Mouse (Mus musculus) CH12.LX (cell line): ENCODE data around the gene Gm45713. TPM values are rescaled to one million over a fixed set of nuclear protein-coding genes. Genes with fewer than 3 reads are reported as not detected.

Source experiments
- DNase-seq: peaks from one replicate; pipeline ENCODE4 v3.0.0-alpha.2; 2013; ENCODE audit errors: extremely low read depth
- H3K27ac ChIP-seq: 2 replicates; pipeline ENCODE4 v1.5.1; 2012; ENCODE audit warnings: low read depth, mild to moderate bottlenecking, control low read depth, moderate library complexity; ENCODE audit not compliant: insufficient read depth
- H3K27me3 ChIP-seq: replicated peaks from 2 replicates; pipeline ENCODE3; 2012; ENCODE audit warnings: inconsistent platforms
- H3K36me3 ChIP-seq, 2 experiments: replicated peaks in 1 of 2; 2 replicates each; pipeline versions ENCODE3 to v1.6.1; 2012; ENCODE audit warnings: inconsistent platforms in 1 of 2, low read length in 1 of 2, mild to moderate bottlenecking in 1 of 2, mixed read lengths in 1 of 2, moderate library complexity in 1 of 2; ENCODE audit not compliant: control insufficient read depth in 1 of 2, insufficient read depth in 1 of 2
- H3K4me1 ChIP-seq, 2 experiments: 2 replicates each; pipeline ENCODE4 v1.6.1; 2012; ENCODE audit warnings: inconsistent platforms in 1 of 2, moderate library complexity in 1 of 2; ENCODE audit not compliant: insufficient read depth in 2 of 2, control insufficient read depth in 1 of 2
- H3K4me2 ChIP-seq: 2 replicates; pipeline ENCODE4 v1.6.1; 2012; ENCODE audit warnings: low read depth, mild to moderate bottlenecking, control low read depth; ENCODE audit not compliant: poor library complexity, insufficient read depth, severe bottlenecking
- H3K4me3 ChIP-seq, 3 experiments: fragments of 150-350 bp in 1 of 3; sonication (generic) in 1 of 3; replicated peaks in 1 of 3; 2 replicates each; pipeline versions ENCODE3 to v1.5.1; 2011 to 2012; ENCODE audit warnings: low read depth in 2 of 3, low read length in 2 of 3, mild to moderate bottlenecking in 2 of 3, moderate library complexity in 2 of 3, control low read depth in 1 of 3, improper control_type of control experiment in 1 of 3, inconsistent platforms in 1 of 3, mixed read lengths in 1 of 3; ENCODE audit not compliant: poor library complexity in 1 of 3
- H3K79me2 ChIP-seq: replicated peaks from 2 replicates; pipeline ENCODE4 v1.6.1; 2012; ENCODE audit warnings: mild to moderate bottlenecking, moderate library complexity; ENCODE audit not compliant: control insufficient read depth, poor library complexity, insufficient read depth, severe bottlenecking; ENCODE audit errors: extremely low read depth
- H3K9ac ChIP-seq: 2 replicates; pipeline ENCODE4 v1.6.1; 2012; ENCODE audit warnings: low read depth, mild to moderate bottlenecking, control low read depth, moderate library complexity; ENCODE audit not compliant: insufficient read depth
- H3K9me3 ChIP-seq: replicated peaks from 2 replicates; pipeline ENCODE3; 2012; ENCODE audit warnings: low read length, inconsistent platforms, mixed read lengths
- CHD1 ChIP-seq: IDR thresholded peaks from 2 replicates; pipeline ENCODE4 v1.6.1; 2012; ENCODE audit warnings: low read depth, low read length, improper control_type of control experiment, inconsistent platforms
- CHD2 ChIP-seq: IDR thresholded peaks from 2 replicates; pipeline ENCODE4 v1.6.1; 2011; ENCODE audit warnings: low read length, improper control_type of control experiment
- CTCF ChIP-seq, 2 experiments: IDR thresholded peaks in 1 of 2; conservative IDR thresholded peaks in 1 of 2; 2 replicates each; pipeline ENCODE4 v1.5.1; 2011 to 2012; ENCODE audit warnings: low read depth in 2 of 2, low read length in 2 of 2, improper control_type of control experiment in 1 of 2, inconsistent platforms in 1 of 2, mild to moderate bottlenecking in 1 of 2, moderate library complexity in 1 of 2
- ELF1 ChIP-seq: IDR thresholded peaks from 2 replicates; pipeline ENCODE4 v1.6.1; 2014; ENCODE audit warnings: low read depth, mild to moderate bottlenecking, inconsistent platforms, low read length, improper control_type of control experiment
- EP300 ChIP-seq: IDR thresholded peaks from 2 replicates; pipeline ENCODE4 v1.6.1; 2011; ENCODE audit warnings: low read length, improper control_type of control experiment
- GABPA ChIP-seq: IDR thresholded peaks from 2 replicates; pipeline ENCODE4 v1.6.1; 2012; ENCODE audit warnings: low read depth, low read length, improper control_type of control experiment, inconsistent platforms; ENCODE audit not compliant: insufficient replicate concordance
- IRF4 ChIP-seq: IDR thresholded peaks from 2 replicates; pipeline ENCODE4 v1.6.1; 2014; ENCODE audit warnings: low read depth, mild to moderate bottlenecking, inconsistent platforms, low read length, improper control_type of control experiment
- MAZ ChIP-seq: IDR thresholded peaks from 2 replicates; pipeline ENCODE4 v1.6.1; 2012; ENCODE audit warnings: low read depth, mild to moderate bottlenecking, inconsistent platforms, low read length, improper control_type of control experiment, moderate library complexity
- MEF2A ChIP-seq: IDR thresholded peaks from 2 replicates; pipeline ENCODE4 v1.6.1; 2014; ENCODE audit warnings: low read depth, mild to moderate bottlenecking, inconsistent platforms, low read length, improper control_type of control experiment, borderline replicate concordance
- MYC ChIP-seq: IDR thresholded peaks from 2 replicates; pipeline ENCODE4 v1.6.1; 2011; ENCODE audit warnings: low read depth, mild to moderate bottlenecking, improper control_type of control experiment, low read length
- NELFE ChIP-seq: IDR thresholded peaks from 2 replicates; pipeline ENCODE4 v1.6.1; 2011; ENCODE audit warnings: low read depth, low read length, improper control_type of control experiment
- POLR2A ChIP-seq: IDR thresholded peaks from 2 replicates; pipeline ENCODE4 v1.6.1; 2011; ENCODE audit warnings: low read depth, mild to moderate bottlenecking, improper control_type of control experiment, low read length
- SMC3 ChIP-seq: IDR thresholded peaks from 2 replicates; pipeline ENCODE4 v1.6.1; 2011; ENCODE audit warnings: low read depth, low read length, improper control_type of control experiment
- TBP ChIP-seq: conservative IDR thresholded peaks from 2 replicates; pipeline ENCODE4 v1.6.1; 2011; ENCODE audit warnings: low read depth, low read length, improper control_type of control experiment
- UBTF ChIP-seq: IDR thresholded peaks from 2 replicates; pipeline ENCODE4 v1.6.1; 2012; ENCODE audit warnings: low read depth, mild to moderate bottlenecking, inconsistent platforms, low read length, improper control_type of control experiment, moderate library complexity
- USF1 ChIP-seq: IDR thresholded peaks from 2 replicates; pipeline ENCODE4 v1.6.1; 2014; ENCODE audit warnings: low read depth, mild to moderate bottlenecking, inconsistent platforms, low read length, improper control_type of control experiment
- USF2 ChIP-seq: conservative IDR thresholded peaks from 2 replicates; pipeline ENCODE4 v1.6.1; 2011; ENCODE audit warnings: low read depth, low read length, improper control_type of control experiment
- ZC3H11A ChIP-seq: IDR thresholded peaks from 2 replicates; pipeline ENCODE4 v1.6.1; 2012; ENCODE audit warnings: low read depth, mild to moderate bottlenecking, inconsistent platforms, low read length, improper control_type of control experiment
- ZKSCAN1 ChIP-seq: IDR thresholded peaks from 2 replicates; pipeline ENCODE4 v1.6.1; 2012; ENCODE audit warnings: low read depth, inconsistent platforms, low read length, improper control_type of control experiment, borderline replicate concordance
- dilution Hi-C: fragments of 300-500 bp; cut with MboI; formaldehyde crosslinking; loops from 2 replicates; pipeline ENCODE4 v1.14.3; 2020; ENCODE audit warnings: low sequenced_read_pairs; ENCODE audit not compliant: extremely low pct_unique_long_range_greater_than_20kb, extremely low pct_ligation_motif_present
- in situ Hi-C: fragments of 300-500 bp; cut with MboI; formaldehyde crosslinking; loops from 3 replicates; pipeline ENCODE4 v1.14.3; 2019; ENCODE audit warnings: low sequenced_read_pairs, low pct_ligation_motif_present, low pct_unique_long_range_greater_than_20kb, mixed read lengths
- polyA plus RNA-seq: library from polyadenylated mRNA; unstranded; fragments of >175 nt; gene quantifications from 2 replicates; pipeline ENCODE4 v1.2.1, GENCODE M21; 2012; ENCODE audit warnings: low read depth; ENCODE audit not compliant: insufficient read length
- total RNA-seq, 2 experiments: library from RNA; depleted of rRNA; stranded (reverse); fragments of 300-350 nt in 1 of 2; fragments of >200 nt in 1 of 2; gene quantifications; 2 replicates each; pipeline ENCODE4 v1.2.3; 2012 to 2014

The Gm45713 gene
- total and polyA plus RNA-seq, 3 experiments = 2.2 TPM; not detected in 2

DNA sequence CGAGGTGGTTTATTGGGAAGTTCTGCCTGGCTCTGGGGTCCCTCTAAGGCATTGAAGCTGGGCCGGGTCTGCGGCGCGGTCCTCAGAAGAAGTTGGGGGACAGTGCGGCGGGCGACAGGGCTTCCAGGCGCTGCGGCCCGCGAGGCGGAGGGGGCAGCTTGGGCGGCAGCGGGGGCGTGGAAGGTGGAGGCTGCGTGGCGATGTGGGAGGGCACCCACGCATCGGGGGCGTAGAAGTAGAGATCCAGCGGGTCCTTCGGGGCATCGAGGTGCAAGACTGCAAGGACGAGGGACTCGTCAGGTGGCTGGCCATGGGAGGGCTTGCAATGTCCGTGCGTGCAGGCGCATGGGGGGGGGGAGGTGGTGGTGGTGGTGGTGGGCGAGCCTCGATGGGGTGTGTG lies 40.3 kb upstream of the Gm45713 start:
- no peaks in the 10 kb centered on the region for H3K79me2 ChIP-seq
- H3K4me3 ChIP-seq = no peak overlapping the region
- H3K9ac ChIP-seq = no peak overlapping the region
- TF ChIP-seq USF2 = no peak
- no peak for TF ChIP-seq ELF1
- no peak for TF ChIP-seq IRF4
- no peak for TF ChIP-seq POLR2A
- TF ChIP-seq MAZ = no peak
- no peak for TF ChIP-seq TBP
- TF ChIP-seq MEF2A = no peak
- TF ChIP-seq ZKSCAN1 = no peak
- no peak for TF ChIP-seq MYC
- TF ChIP-seq CHD1 = no peak
- TF ChIP-seq CHD2 = no peak
- no peak for TF ChIP-seq CTCF (conservative IDR thresholded peaks at IDR 0.05 in 1 of 2, IDR thresholded peaks at IDR 0.05 in 1 of 2; ENCODE audit: low read depth in 2 of 2, low read length in 2 of 2)
- TF ChIP-seq GABPA = no peak
- no peak for TF ChIP-seq EP300
- TF ChIP-seq USF1 = no peak
- TF ChIP-seq ZC3H11A = no peak
- no peak for TF ChIP-seq UBTF
- peaks cover 12% of the 10 kb centered on the region for H3K9me3 ChIP-seq
- H3K4me1 ChIP-seq = peaks cover 7 to 10% of the 10 kb centered on the region in 2 experiments
- H3K27me3 ChIP-seq = peaks cover 72% of the 10 kb centered on the region
- H3K27ac ChIP-seq = no peak overlapping the region
- no peak overlapping the region for H3K4me2 ChIP-seq
- no peak for DNase-seq
- in situ Hi-C loops = no loop called here
- dilution Hi-C loops = no loop called here
- no peaks in the 10 kb centered on the region for H3K36me3 ChIP-seq

DNA sequence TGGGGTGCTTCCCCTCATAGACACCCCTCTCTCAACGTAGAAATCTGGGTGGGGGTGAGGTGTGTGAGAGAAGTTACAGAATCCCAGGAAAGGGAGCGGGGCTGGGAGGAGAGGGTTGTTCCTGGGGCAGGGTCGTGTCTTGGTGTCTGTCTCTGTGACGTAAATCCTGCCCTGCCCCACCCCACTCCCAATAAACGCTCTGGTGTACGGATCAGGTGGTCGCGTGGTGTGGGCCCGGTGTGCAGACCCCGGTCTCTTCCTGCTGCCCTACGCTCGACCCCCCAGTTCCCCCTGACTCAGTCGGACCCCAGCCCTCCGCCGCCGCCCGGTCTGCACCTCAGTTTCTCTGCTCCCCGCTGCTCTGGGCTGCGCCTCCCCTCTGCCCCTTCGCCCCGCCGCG lies 39.9 kb upstream of the Gm45713 start:
- H3K27me3 ChIP-seq = peaks cover 68% of the 10 kb centered on the region
- dilution Hi-C loops = no loop called here
- TF ChIP-seq ELF1 = no peak
- no peak for TF ChIP-seq NELFE
- no peak for TF ChIP-seq SMC3
- H3K27ac ChIP-seq = no peak overlapping the region
- peaks cover 7 to 10% of the 10 kb centered on the region in 2 experiments for H3K4me1 ChIP-seq
- DNase-seq = no peak
- H3K79me2 ChIP-seq = no peaks in the 10 kb centered on the region
- no peak overlapping the region for H3K4me3 ChIP-seq
- no peak overlapping the region for H3K4me2 ChIP-seq
- H3K9ac ChIP-seq = no peak overlapping the region
- H3K36me3 ChIP-seq = no peaks in the 10 kb centered on the region
- peaks cover 12% of the 10 kb centered on the region for H3K9me3 ChIP-seq
- in situ Hi-C loops = no loop called here
